Mouse (Mus musculus) urinary bladder, adult 18-20 months (tissue): ENCODE data around the gene Csdc2.

ENCODE experiments used
- DNase-seq, 2 experiments: peaks; one replicate each; pipeline ENCODE4 v3.0.0; 2022; ENCODE audit warnings: low spot score in 2 of 2, mixed read lengths in 2 of 2

The Csdc2 gene

DNA sequence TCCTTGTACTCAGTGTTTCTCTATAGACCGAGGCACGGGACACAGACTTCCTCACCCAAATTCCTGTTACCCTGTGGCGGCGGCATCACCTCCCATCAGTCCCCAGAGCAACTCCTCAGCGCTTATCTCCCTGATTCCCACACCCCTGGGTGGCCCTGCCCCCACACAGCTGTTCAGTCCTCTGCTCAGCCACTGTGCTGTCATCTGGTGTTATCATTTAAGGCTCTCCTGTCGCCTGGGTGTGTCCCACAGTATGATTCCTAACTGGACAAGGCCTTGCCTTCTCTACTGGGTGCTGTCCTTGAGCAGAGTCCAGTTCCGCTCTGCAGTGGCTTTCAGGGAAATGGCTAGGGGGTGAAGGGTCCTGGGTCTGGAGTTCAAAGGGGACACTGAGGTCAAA is 54.0 kb downstream of the Csdc2 start:
- DNase-seq = no peak

DNA sequence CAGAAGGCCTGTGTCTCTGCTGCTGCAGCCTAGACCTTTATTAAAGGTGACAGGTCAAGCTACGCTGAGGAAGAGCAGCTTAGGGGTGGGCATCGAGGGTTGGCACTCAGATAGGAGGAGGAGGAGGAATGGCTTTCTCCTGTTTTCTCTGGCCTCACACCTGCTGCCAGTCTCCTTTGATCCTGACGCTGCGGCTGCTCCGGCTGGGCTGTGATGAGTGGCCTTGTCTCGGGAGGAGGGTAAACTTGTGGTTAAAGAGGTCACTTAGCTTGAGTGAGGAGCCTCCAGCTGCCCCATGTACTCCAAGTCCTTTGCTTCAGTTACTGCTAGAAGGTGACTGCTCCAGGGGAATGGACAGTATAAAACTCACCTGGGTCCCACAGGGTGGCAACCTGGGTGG is 57.4 kb downstream of the Csdc2 start:
- no peak for DNase-seq
